Mouse (Mus musculus) erythroblast, embryonic 14.5 days (primary cell): ENCODE measurements around the gene Lamtor5.

Experiments
- GATA1 ChIP-seq: IDR thresholded peaks from 2 replicates; pipeline ENCODE4 v1.6.1; 2012; ENCODE audit warnings: low read length, inconsistent platforms, mixed read lengths
- TAL1 ChIP-seq: IDR thresholded peaks from 3 replicates; pipeline ENCODE4 v1.6.1; 2012; ENCODE audit warnings: low read length, inconsistent platforms, mixed read lengths

DNA sequence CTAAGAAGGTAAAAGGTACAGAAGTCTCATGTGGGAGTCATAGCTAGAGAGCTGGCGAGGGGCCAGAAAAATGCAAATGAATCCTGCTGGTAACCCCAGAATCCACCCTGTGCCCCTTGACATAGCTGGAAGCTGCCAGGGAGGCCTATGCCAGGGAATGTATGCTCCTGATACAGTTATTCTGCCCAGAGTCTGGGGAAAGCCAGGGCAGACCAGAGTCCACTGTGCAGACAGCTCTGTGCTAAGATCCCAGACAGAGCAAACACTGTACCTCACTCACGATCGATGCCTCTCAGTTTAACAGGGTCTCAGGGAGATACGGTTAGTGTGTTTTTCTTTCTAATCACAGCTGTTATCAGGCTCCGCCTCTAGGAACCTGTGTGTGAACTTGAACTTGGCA, 48.8 kb upstream of the Lamtor5 start:
- TF ChIP-seq GATA1 (no peak), TAL1 (no peak)
